Mouse (Mus musculus) c-Kit-positive CD71-negative TER-119-negative erythroid progenitor cells, embryonic 14.5 days (primary cell): ENCODE measurements around the gene Cdk19.
A peak's percentile ranks its signal among the peaks of the same experiment; 100 is the strongest.
"Not testable (repeated sequence)": the region's sequence is repeated elsewhere in the genome, so short reads cannot be mapped to it uniquely, and the experiment has no call there.

Source experiments
- DNase-seq: peaks from one replicate; pipeline ENCODE4 v3.0.0-alpha.2; 2013; ENCODE audit warnings: low read depth

The Cdk19 gene

DNA sequence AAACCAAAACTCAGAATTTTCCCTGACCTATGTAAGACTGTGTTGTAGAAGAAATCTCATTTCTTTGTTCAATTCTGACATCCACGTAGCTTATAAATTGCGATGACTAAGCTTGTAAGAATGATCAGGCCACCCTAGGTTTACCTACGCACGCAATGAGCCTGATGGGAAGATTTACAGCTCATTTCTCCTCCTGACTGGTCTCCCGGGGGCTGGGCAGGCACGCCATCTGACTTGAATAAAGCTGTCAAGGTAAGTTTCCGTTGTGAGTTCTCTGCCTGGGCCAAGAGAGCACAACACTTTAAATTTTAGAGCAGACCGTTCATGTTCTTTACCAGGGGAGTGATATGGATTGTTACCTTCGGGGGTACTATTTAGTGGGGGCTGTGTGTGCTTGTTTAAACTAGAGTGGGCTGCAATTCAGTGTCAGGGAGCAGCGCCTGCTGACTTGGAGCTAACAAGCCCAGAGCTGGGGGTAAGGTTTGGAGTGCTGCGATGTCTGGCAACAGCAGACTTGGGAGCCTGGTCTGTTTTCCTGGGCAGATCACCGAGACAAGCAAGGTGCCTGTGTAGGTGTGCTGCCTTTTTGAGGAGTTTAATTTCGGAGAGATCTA lies at the start of gene Cdk19:
TSS of gene Cdk19 (plus strand) at position 214 of the 614 bp plus-strand sequence.
- DNase-seq: no peak

DNA sequence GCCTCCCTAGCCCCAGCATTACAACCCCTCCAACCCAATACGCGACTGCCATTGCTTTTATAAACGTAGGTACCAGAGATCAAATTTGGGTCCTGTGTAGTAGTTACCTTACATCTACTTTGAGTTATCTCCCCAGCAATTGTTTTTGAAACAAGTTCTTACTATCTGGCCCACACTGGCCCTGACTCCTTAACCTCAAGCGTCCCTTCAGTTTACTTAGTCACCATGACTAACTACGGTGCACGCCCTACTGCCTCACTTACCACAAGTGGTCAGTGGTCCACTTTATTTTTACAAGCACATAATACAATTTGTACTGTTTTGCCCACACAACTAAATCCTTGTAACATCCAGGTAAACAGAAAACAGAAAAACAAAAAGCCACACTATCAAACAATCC lies 46.7 kb upstream of the Cdk19 start:
- no peak for DNase-seq

DNA sequence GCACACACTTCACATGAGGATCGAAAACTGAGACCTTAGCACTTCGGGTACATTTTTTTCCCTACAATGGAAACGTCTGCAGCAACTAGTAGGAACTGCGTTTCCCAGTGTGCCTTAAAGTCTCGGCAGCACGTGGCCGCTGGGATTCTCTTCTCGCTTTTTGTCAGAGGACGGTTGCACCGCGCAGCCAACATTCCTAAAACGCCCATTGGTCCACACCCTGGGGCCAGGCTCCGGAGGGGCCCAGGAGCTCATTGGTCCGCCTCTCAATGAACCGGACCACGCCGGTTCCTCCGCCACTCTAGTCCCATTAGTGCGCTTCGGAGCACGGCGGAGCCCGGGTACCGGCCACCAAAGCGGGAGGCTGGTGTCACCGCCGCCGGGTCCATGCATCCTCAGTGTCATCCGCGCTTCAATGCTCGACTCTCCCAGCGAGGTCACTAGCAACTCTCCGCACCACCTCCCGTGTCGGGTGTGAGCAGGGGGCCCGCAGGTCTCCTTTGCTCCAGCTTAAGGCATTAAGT lies 38.7 kb upstream of the Cdk19 start:
- DNase-seq: peak; percentile 58

DNA sequence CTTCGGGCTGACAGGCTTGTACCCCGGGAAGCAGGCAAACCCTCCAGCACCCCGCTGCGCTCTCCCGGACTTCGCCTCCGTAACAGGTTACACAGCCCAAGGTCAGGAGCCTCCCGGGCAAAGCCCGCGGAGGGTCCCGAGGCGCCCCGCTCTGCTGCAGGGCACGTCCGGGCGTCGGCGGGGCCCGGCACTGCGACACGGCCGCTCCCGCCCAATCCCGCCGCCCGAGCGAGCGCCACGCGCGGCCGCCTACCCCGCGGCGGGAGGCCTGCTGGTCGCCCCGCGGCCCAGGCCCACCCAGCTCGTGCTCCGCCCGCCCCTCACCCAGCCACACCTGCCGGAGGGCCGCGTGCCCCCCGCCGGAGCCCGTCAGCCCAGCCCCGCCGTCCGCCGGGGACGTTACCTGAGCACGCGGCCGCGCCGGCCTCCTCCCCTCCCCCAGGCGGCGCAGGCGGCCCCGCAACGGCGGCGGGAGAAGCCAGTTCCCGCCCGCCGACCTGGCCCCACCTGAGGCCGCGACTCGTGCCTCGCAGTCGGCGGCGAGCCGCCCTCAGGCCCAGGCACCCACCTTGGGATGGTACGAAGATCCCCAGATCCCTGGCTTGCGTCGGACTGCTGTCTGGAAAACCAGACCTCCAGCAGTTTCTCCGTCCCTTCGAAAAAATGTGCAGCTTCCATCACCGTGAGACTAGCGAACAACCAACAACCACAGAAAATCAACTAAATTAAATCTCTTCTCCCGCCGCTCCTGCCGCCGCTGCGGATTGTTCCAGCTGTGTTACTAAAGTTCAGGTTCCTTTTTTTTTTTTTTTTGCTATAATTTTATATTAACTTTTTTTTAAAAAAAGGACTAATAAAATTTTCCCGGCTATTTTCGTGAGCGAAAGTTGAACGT lies 37.9 kb upstream of the Cdk19 start:
- not testable (repeated sequence) for DNase-seq

DNA sequence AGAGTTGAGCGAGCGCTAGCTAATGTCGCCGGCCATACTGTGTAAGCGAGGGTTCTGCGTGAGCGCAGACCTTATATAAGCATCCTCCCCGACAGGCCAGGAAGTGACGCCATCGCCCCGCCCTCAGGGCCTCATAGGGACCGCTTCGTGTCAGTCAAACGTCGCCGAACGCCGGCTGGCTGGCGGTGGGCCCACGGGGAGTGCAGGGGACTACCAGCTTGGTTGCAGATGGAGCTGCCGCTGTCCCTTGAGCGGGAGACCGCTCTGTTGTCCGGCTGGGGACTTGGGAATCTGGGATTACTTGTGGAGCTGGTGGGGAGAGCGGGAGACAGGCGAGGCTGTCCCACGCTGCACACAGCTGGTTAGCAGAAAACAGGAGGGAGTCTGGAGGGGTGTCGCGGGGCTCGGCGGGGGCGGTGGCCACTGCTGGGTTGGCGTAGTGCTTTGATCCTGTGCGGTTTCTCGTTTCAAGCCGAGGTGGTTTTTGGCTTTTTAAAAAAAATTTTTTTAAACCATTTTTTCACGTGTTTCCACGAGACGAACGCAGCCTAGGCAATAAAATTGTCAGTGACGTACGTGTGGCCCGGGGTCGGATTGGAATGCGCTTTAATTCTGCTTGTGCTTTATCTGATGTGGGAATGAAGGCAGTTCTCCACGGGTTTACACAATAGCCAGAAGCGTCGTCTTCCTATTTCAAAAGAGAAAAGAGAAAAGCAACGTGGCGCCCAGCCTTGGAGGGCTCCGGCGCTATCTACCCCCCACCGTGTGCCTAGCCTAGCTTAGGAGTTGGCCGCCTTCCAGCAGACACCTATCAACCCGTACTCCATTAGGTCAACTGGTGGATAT lies 37.0 kb upstream of the Cdk19 start, which contains the start of gene Amd1:
TSS of gene Amd1 (minus strand) at position 47 of the 846 bp plus-strand sequence.
- peak; percentile 98 for DNase-seq

DNA sequence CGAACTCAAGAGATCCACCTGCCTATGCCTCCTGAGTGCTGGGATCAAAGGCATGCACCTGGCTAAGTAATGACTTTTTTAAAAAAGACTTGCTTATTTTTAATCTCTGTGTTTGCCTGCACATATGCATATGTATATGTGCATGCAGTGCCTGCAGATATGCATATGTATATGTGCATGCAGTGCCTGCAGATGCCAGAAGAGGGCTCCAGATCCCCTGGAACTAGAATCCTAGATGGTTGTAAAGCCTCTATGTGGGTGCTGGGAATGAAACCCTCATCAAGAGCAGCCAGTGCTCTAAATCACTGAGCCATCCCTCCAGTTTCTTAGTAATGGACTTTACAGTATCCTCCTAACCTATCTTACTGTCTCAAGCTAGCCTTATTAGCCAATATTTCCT lies 33.4 kb upstream of the Cdk19 start:
- no peak for DNase-seq

DNA sequence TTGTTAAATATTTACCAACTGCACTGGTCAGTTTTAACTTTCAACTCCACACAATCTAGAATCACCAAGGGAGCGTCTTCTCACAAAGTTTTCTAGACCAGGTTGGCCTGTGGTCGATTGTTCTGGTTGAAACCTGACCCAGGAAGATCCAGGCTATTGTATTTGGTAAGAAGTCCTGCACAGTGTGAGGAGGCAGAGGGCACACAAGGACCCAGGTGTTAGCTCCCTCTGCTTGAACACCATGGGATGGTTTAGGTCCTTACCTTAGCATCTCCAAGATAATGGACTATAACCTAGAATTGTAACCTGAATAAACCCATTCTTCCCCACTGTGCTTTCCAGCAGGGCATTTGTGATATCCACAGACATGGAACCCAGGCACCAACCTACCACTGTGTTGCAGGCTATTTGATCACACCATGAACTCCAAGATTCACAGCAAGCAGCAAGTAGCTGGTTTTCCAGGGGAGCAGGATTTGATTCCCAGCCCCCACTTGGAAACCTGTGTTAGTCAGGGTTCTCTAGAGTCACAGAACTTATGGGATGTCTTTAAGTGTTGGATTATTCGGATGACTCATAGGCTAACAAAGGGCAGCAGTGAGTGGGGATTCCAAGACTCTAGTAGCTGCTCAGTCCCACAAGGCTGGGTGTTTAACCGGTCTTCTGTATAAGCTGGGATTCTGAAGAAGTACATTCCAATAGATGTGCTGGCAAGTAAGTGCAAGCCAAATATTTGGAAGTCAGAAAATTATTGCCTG lies 31.4 kb upstream of the Cdk19 start:
- DNase-seq: no peak

DNA sequence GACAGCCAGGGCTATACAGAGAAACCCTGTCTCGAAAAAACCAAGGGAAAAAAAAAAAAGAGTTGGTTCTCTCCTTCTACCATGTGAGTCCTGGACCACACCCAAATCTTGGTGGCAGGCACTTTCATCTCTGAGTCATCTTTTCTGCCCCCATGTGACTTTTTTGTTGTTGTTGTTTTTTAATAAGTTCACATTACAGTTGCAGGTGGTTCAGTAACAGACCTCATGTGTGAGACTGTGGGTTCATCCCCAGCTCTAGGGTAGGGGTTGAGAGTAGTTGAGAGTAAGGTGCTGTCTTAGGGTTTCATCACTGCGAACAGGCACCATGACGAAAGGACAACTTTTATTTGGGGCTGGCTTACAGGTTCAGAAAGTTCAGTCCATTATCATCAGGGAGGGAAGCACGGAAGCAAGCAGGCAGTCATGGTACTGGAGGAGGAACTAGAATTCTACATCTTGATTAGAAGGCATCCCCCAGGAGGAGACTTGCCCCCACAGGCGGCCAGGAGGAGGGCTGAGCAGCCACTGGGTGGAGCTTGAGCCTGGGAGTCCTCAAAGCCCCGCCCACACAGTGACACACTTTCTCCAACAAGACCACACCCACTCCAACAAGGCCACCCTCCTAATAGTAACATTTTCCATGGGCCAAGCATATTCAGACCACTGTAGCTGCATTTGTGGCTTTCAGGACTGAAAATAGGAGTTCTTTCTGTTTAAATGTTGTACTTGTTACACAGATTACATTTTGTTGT lies 29.3 kb upstream of the Cdk19 start:
- DNase-seq: peak; percentile 77

DNA sequence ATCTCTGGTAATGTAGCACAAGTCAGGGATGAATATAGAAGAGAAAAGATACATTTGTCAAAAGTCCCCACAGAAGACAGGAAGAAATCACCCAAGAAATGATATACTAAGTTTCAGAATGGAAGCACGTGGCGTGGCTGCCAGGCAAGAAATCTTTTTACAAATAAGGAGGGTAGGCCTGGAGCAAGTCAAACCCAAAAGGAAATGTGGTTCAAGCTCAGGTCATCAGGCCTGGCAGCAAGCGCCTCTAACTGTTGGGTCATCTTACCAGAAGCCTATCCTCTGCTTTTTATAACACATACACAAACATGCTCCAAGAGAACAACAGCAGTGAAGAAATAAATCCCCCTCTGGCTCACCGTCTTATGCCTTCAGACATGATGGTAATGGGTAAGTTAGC lies 26.6 kb upstream of the Cdk19 start:
- no peak for DNase-seq

DNA sequence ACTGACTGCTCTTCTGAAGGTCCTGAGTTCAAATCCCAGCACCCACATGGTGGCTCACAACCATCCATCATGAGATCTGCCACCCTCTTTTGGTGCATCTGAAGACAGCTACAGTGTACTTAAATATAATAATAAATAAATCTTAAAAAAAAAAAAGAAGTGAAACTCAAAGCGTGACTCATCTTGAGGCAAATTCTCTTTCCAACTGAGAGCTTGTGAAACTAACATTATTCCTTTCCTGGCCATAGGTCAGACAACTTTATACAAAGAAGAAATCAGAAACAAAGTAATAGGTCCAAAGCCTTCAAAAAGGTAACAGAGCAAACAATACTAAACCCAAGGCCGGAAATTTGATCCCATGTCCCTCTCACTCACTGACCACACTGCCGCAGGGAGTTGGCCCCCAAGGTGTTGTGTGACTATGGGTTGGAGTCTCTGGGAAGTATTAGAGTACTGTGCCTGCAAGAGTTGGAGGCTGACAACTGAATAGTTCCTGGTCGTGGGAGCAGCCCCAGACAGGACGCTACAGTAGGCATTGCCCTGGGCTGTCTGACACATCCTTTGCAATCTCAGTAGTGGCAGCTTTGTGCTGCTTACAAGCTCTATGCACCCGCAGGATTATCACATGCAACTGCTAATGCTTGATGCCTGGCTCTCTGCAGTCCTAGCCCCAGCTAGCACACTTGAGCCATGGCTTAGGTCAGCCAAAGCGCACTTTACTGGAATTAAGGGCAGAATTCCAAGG lies 22.4 kb upstream of the Cdk19 start:
- no peak for DNase-seq

DNA sequence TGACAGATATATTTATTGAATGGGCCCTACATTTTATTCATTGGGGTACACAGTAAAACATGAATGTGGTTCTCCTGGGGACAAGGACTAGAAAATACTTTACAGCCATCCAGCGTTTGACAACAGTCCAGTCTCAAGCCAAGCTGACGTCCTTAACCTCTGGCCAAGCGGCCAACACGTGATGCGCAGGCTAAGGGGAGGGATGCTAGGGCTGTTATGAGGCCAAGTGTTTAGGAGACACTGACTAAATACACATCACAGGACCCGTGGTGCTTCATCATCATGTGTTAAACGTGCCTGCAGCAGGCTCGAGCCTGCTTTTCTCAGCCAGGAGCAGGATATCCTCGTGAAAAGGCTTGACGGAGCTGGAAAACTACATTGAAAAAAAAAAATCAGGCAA lies 19.1 kb upstream of the Cdk19 start:
- DNase-seq: no peak

DNA sequence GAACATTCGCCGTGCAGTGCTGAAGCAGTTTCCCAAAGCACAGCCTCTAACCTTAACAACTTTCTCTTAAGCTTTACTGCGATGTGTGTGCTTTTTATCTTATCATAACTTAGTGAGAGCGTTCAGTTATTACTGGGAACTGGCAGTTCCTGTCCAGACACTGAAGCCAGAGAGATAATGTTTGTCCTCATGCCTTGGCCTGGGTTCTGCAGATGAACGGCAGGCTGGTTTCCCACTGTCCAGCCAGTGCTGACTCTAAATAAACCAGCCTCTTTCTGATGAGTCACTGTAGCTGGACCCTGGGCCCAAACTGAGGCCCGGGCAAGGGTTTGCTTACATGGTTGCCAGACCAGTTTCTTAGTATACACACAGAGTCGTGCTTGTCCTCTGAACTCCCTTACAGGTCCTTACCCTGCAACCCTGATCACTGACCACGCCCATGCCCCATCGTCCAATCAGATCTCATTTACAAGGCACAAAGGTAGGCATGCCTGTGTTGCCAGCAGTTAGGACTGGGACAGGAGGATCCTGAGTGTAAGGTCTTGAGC lies 11.3 kb upstream of the Cdk19 start:
- peak; percentile 43 for DNase-seq

DNA sequence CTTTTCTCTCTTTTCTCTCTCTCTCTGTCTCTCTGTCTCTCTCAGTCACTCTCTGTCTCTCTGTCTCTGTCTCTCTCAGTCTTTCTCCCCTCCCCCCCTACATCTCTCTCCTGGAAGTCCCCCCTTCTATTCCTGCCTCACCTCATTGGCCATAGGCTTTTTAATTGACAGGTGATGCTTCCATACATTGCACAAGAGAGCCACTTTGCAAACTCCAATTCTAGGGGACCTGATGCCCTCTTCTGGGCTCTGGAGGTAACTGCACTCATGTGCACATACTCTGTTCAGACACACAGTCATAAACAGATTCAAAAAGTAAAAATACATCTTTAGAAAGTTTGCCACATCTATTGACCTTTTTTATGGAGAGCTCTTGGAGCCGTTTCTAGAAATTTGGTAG lies 9.1 kb upstream of the Cdk19 start:
- DNase-seq: no peak

DNA sequence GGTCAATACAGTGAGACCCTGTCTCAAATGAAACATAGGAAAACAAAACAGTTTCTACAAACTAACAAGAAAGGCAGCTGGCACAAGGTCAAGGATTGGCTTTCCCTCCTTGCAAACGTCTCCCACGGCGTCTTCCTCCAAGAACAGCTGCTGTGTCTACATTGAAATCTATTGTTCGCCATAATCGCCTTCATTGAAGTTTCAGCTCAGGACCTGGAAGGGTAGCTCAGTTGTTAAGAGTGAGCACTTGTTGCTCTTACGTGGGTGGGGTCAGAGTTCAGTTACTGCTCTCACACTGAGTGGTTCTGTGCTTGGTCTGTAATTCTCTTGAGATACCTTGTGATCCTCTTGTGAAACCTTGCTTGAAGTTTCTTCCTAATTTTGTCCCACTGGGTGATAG lies 6.5 kb upstream of the Cdk19 start:
- DNase-seq: no peak

DNA sequence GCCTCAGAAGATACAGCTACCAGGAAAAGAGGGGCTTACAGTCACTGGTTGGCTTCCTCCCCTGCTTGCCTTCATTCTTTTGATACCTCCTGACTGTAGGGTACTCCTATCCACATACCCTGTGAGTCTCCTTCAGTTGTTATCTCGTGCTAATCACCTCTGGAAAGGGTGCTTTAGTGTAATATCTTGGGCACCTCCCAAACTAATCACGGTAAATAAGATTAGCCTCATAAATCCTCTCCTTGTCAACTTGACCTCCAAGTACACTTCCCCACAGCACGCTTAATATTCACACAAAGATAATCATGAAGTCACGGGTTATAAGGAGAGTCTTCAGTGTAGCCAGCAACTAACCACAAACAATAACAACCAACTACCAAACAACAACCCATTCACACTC lies 2.7 kb downstream of the Cdk19 start:
- no peak for DNase-seq

DNA sequence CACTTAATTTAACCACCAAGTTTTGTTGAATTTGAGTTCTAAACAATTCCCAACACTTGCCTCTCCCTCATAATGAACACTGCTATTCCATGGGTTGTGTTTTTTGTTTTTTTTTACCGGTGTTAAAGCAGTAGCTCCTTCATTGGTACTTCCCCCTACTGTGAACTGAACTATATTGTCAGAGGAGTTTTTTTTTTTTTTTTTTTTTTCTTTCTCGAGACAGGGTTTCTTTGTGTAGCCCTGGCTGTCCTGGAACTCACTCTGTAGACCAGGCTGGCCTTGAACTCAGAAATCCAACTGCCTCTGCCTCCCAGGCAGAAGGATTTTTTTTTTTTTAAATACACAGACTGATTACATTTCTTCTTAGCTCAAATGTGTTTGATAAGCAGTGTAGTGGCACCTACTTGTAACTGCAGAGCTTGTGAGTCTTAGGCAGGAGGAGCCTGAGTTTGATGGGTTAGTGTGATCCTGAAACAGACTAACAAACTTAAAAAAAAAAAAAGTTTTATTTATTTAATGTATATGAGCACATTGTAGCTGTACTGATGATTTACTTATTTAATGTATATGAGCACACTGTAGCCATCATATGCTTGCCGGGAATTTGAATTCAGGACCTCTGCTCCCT lies 7.5 kb downstream of the Cdk19 start:
- no peak for DNase-seq

DNA sequence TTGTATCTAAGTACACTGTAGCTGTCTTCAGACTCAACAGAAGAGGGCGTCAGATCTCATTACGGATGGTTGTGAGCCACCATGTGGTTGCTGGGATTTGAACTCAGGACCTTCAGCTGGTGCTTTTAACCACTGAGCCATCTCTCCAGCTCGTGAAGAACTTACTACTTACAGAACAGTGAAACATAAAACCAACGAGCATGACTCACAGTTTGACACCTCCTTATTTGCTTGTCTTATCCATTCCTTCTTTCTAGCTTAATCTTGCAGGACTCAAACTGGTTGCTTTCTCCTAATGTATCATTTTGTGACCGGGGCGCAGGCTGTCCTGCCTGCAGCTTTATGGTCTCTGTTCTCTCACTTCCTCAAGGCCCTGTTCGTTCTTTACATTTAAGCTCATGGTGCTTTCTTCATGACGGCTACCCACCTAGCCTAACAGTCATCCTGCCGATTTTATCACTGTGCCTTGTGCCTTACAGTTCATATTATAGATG lies 8.1 kb downstream of the Cdk19 start:
- peak; percentile 26 for DNase-seq

DNA sequence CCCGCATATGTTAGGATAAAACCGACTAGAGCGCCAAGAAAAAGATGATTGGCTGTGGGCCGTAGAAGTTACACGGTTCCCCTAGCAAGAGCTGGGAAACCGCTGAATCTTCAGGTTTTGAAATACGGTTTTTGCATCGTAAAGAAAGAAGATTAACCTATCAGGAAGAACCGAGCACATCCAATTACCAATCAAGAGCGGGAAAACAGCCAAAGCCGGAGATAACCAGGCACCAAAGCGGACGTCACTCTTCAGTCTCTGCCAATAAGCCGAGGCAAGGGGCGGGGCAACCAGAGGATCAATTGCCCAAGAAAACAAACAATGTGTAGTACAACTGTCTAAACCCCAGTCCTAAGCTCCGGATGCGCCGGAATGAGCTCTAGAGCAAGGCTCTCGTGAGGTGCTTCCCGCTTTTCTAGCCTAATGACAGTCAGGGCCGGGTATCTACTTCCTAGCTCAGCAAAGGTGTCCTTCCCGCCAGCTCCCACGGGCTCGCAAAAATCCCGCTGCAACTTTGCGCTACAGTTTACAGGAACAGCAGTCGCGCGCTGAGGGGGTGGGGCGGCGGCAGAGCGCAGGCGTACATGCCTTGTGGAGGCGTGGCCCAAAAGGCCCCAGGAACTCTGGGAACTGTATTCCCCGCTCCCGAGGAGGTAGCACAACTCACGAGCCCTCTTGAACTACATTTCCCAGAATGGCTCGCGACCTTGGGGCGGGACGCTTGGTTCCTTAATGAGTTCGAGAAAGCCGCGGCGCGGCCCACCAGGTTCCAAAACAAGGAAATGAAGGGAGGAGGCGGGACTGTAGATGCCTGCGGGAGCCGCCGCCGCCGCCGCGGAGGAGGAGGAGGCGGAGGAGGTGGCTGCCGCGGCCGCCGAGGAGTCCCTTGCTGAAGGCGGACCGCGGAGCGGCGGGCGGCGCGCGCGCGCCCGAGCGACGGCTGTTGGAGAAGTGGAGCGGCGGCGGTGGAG lies 9.5 kb downstream of the Cdk19 start:
- DNase-seq: peak; percentile 100
